Mouse (Mus musculus): Measurements from ENCODE around the gene St3gal3.

- TF ChIP-seq CTCF (IDR thresholded peaks at IDR 0.05; ENCODE audit: low read depth): no peak
- TF ChIP-seq EP300 (IDR thresholded peaks at IDR 0.05; ENCODE audit: low read depth): no peak
Measured at GRCm38 (mm10) chr4:117947493-117947892, 187.2 kb downstream of the St3gal3 start.
